Mouse (Mus musculus) lung, postnatal 0 days (tissue): ENCODE data around the gene Fsd2. TPM values are rescaled to one million over a fixed set of nuclear protein-coding genes. Genes with fewer than 3 reads are reported as not detected.

Source experiments
- ATAC-seq: fragments of 200-750 bp; cut with Nextera tagmentation; 2 replicates; pipeline ENCODE4 v1.8.0; 2017; ENCODE audit warnings: moderate library complexity
- DNase-seq: peaks from one replicate; pipeline ENCODE4 v3.0.0-alpha.2; 2016; ENCODE audit warnings: low spot score
- H3K27ac ChIP-seq: fragments of 300-500 bp; sonication (generic); 2 replicates; pipeline ENCODE4 v1.5.1; 2014; ENCODE audit warnings: antibody characterized with exemption, mild to moderate bottlenecking, low read length, mixed read lengths
- H3K27me3 ChIP-seq: fragments of 300-500 bp; sonication (generic); replicated peaks from 2 replicates; pipeline ENCODE4 v1.6.1; 2014; ENCODE audit warnings: low read length, mixed read lengths; ENCODE audit not compliant: insufficient read depth
- H3K36me3 ChIP-seq: fragments of 300-500 bp; sonication (generic); 2 replicates; pipeline ENCODE4 v1.6.1; 2014; ENCODE audit warnings: low read length, mixed read lengths; ENCODE audit not compliant: insufficient read depth
- H3K4me1 ChIP-seq: fragments of 300-500 bp; sonication (generic); 2 replicates; pipeline ENCODE4 v1.6.1; 2014; ENCODE audit warnings: antibody characterized with exemption, low read depth, low read length, mixed read lengths; ENCODE audit not compliant: insufficient read depth
- H3K4me2 ChIP-seq: fragments of 300-500 bp; sonication (generic); replicated peaks from 2 replicates; pipeline ENCODE4 v1.6.1; 2014; ENCODE audit warnings: low read depth, mild to moderate bottlenecking, low read length, moderate library complexity, mixed read lengths
- H3K4me3 ChIP-seq: fragments of 300-500 bp; sonication (generic); 2 replicates; pipeline ENCODE4 v1.5.1; 2014; ENCODE audit warnings: low read depth, low read length
- H3K9ac ChIP-seq: fragments of 300-500 bp; sonication (generic); replicated peaks from 2 replicates; pipeline ENCODE4 v1.6.1; 2014; ENCODE audit warnings: low read depth, mild to moderate bottlenecking
- H3K9me3 ChIP-seq: fragments of 300-500 bp; sonication (generic); 2 replicates; pipeline ENCODE4 v1.6.1; 2016; ENCODE audit warnings: low read length, mixed read lengths
- CTCF ChIP-seq: IDR thresholded peaks from 2 replicates; pipeline ENCODE4 v1.5.1; 2016; ENCODE audit warnings: antibody characterized with exemption, mild to moderate bottlenecking
- EP300 ChIP-seq: IDR thresholded peaks from 2 replicates; pipeline ENCODE4 v1.6.1; 2016; ENCODE audit warnings: antibody characterized with exemption, mild to moderate bottlenecking, control low read depth
- WGBS: fragments of 180-500 bp; shearing (Covaris S2); extraction: QIAGEN DNeasy Blood & Tissue Kit; methylation state at CpG from one replicate; pipeline ENCODE4 v1.1.7; 2014; 5-methylcytosine and 5-hydroxymethylcytosine counted together
- polyA plus RNA-seq: library from polyadenylated mRNA; unstranded; fragments of >200 nt; fragmentation: Nextera tagmentation; extraction: Ambion mirVana; gene quantifications from 2 replicates; pipeline ENCODE4 v1.2.1, GENCODE M21; 2015

Fsd2 gene
- polyA plus RNA-seq, 1 experiment from 2014 or later, result 1.0 TPM

GRCm38 (mm10) chr7:81536478-81536877 lies 30.3 kb downstream of the Fsd2 start:
- H3K27ac ChIP-seq, result no peak overlapping the region
- no peaks in the 10 kb centered on the region for H3K27me3 ChIP-seq
- H3K4me3 ChIP-seq, result no peak overlapping the region
- H3K9me3 ChIP-seq, result no peaks in the 10 kb centered on the region
- no peaks in the 10 kb centered on the region for H3K4me1 ChIP-seq
- no peak for DNase-seq
- no peak for ATAC-seq
- H3K36me3 ChIP-seq, result peaks cover 18% of the 10 kb centered on the region
- 80% methylated on average over 4 of the region's 4 CpGs for WGBS
- H3K4me2 ChIP-seq, result no peak overlapping the region
- H3K9ac ChIP-seq, result no peak overlapping the region
- TF ChIP-seq CTCF (no peak), EP300 (no peak)

GRCm38 (mm10) chr7:81531462-81531861 lies 35.3 kb downstream of the Fsd2 start:
- Histone ChIP-seq H3K9me3 (no peaks in the 10 kb centered on the region), H3K4me2 (no peak overlapping the region), H3K27ac (no peak overlapping the region), H3K4me3 (no peak overlapping the region), H3K9ac (no peak overlapping the region), H3K36me3 (peaks cover 18% of the 10 kb centered on the region), H3K4me1 (no peaks in the 10 kb centered on the region), H3K27me3 (no peaks in the 10 kb centered on the region)
- 89% methylated on average over 1 of the region's 1 CpGs for WGBS
- no peak for ATAC-seq
- TF ChIP-seq EP300, result no peak
- TF ChIP-seq CTCF, result no peak
- DNase-seq, result no peak

GRCm38 (mm10) chr7:81528918-81529317 lies 37.8 kb downstream of the Fsd2 start:
- Histone ChIP-seq H3K4me2 (no peak overlapping the region), H3K9ac (no peak overlapping the region), H3K4me3 (no peak overlapping the region), H3K9me3 (no peaks in the 10 kb centered on the region), H3K27me3 (no peaks in the 10 kb centered on the region), H3K27ac (no peak overlapping the region), H3K4me1 (peaks cover 5% of the 10 kb centered on the region; the same call in 1 of the 2 replicates), H3K36me3 (peaks cover 12% of the 10 kb centered on the region; the same call in 1 of the 2 replicates)
- ATAC-seq (no peak), DNase-seq (no peak)
- TF ChIP-seq EP300 (no peak), CTCF (no peak)
- WGBS, result 71% methylated on average over 8 of the region's 8 CpGs

GRCm38 (mm10) chr7:81523663-81524017 lies 43.1 kb downstream of the Fsd2 start:
- Histone ChIP-seq H3K4me2 (peak overlapping the region; percentile 77), H3K4me1 (peaks cover 5% of the 10 kb centered on the region; the same call in 1 of the 2 replicates), H3K4me3 (peak overlapping the region; percentile 68), H3K9ac (peak overlapping the region; percentile 43), H3K27ac (peak overlapping the region; percentile 88), H3K36me3 (no peaks in the 10 kb centered on the region), H3K9me3 (no peaks in the 10 kb centered on the region), H3K27me3 (no peaks in the 10 kb centered on the region)
- WGBS, result 5% methylated on average over 13 of the region's 13 CpGs
- DNase-seq (no peak), ATAC-seq (no peak)
- TF ChIP-seq CTCF (no peak), EP300 (no peak)

- Histone ChIP-seq H3K27ac (peak overlapping the region; percentile 88), H3K27me3 (no peaks in the 10 kb centered on the region), H3K36me3 (no peaks in the 10 kb centered on the region), H3K4me1 (peaks cover 5% of the 10 kb centered on the region; the same call in 1 of the 2 replicates), H3K9me3 (no peaks in the 10 kb centered on the region), H3K9ac (peak overlapping the region; percentile 43), H3K4me2 (peak overlapping the region; percentile 77), H3K4me3 (peak overlapping the region; percentile 68)
- peak; percentile 99 for ATAC-seq
- peak; percentile 98 for DNase-seq
- TF ChIP-seq EP300 (no peak), CTCF (no peak; the same call in none of the 2 replicates)
- under 1% methylated on average over 31 of the region's 31 CpGs for WGBS
These were observed 43.6 kb downstream of the Fsd2 start for GRCm38 (mm10) chr7:81523008-81523662.

- no peak overlapping the region for H3K4me3 ChIP-seq
- ATAC-seq, result no peak
- no peaks in the 10 kb centered on the region for H3K4me1 ChIP-seq
- H3K27me3 ChIP-seq, result no peaks in the 10 kb centered on the region
- no peaks in the 10 kb centered on the region for H3K36me3 ChIP-seq
- TF ChIP-seq EP300 (no peak), CTCF (no peak)
- no peak overlapping the region for H3K4me2 ChIP-seq
- no peaks in the 10 kb centered on the region for H3K9me3 ChIP-seq
- no peak for DNase-seq
- H3K9ac ChIP-seq, result no peak overlapping the region
- H3K27ac ChIP-seq, result no peak overlapping the region
- 54% methylated on average over 6 of the region's 6 CpGs for WGBS
These were observed 50.4 kb downstream of the Fsd2 start for GRCm38 (mm10) chr7:81516154-81517030.
